Mouse (Mus musculus): ENCODE measurements around the gene Vmn1r28. TPM values are rescaled to one million over a fixed set of nuclear protein-coding genes. Genes with fewer than 3 reads are reported as not detected.
"Not testable (repeated sequence)": the region's sequence is repeated elsewhere in the genome, so short reads cannot be mapped to it uniquely, and the experiment has no call there.

Gene Vmn1r28
- not detected in 2 replicates for total RNA-seq (2017)

DNA sequence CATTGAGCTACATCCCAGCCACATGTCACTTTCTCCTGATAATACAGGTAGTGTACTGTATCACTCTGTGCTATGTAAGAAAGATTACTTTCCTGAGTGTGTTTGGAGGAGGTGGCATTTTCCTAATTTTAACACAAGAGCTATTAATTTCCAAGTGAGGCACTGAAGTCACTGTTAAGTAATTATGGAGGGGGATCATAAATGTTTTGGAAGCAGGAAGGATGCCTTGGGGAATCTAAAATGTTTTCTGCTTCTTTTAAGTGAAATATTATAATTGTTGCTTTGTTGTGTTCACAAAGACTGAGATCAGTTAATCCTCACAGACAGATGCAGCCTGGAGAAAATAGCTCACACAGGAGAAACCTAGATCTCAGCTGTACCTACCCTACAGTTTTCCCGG lies at the start of gene Vmn1r28:
Gene Vmn1r28, plus strand, starts transcription at position 301 of the 400 bp plus-strand sequence.
- ATAC-seq (replicated peaks; ENCODE audit: low read depth, poor library complexity, severe bottlenecking), result no peak

DNA sequence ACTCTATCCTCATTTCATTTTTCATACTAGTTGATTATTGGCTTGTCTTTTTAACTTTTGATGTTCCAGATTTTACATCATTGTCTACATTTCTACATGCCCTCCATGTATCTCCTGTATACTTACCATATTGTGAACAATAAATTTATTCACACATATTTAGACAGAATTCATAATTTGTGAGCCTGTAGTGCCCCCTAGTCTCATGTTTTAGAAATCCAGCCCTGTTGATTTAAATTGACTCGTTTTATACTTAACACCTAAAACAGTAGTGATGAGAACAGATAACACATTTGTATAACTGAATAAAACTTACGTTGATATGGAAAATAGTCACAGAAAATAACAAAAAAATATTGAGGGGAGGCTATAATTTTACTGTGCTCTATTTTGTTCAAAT lies 45.7 kb upstream of the Vmn1r28 start:
- ATAC-seq (replicated peaks; ENCODE audit: low read depth, poor library complexity, severe bottlenecking), result no peak

DNA sequence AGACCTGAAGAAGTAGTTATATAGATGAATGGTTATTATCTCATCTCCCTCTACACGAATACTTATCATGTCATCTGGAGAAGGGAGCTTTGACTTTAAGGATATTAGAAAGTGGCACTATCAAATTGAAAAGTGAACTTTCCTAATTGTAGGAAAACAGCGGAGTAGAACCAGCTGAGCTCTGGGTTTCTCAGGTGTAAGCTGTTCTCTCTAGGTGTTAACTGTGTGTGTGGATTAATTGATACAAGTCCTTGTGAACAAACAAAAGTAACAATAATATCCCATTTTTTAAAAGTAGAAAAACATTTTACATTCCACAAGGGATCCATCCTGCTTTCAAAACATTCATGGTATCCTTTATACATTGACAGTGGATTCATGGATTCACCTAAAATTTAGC lies 43.1 kb upstream of the Vmn1r28 start, which contains the start of gene Vmn1r27:
Gene Vmn1r27, minus strand, starts transcription at position 101 of the 400 bp plus-strand sequence.
- no peak for ATAC-seq (replicated peaks; ENCODE audit: low read depth, poor library complexity, severe bottlenecking)

DNA sequence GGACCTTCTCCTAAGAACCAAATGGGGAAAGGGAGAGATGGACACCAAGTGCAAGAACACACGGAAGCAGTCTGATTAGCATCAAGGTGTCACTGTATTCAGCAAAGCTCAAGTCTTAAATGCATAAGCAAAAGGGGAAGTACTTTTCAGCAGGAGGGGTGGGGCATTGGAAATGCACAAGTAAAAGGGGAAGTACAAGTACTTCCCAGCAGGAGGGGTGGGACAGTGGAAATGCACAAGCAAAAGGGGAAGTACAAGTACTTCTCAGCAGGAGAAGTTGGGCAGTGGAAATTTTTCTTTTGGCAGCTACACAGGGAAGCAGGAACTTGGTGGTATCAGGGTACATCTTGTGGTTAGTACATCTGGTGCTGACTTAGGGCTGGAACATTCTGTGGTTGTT lies 17.8 kb downstream of the Vmn1r28 start:
- ATAC-seq (replicated peaks; ENCODE audit: low read depth, poor library complexity, severe bottlenecking), result not testable (repeated sequence)

DNA sequence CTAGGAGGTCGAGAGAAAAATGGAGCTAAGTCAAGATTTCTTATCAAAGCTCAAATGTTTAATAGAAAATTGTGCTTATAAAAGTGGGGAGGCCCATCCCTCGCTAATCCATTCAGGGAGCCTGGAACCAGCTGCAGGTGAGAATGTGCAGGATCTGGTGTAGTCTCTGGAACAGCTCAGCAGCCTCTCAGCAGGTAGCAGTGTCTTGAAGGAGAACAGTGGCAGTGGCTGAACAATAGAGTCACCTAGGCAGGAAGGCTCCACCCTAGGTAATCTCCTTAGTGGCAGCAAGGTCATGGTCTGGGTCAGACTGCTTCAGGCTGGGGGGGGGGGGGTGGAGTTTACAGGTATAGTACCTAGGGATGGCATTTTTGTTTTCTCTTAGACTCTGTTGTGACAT lies 30.4 kb downstream of the Vmn1r28 start:
- no peak for ATAC-seq (replicated peaks; ENCODE audit: low read depth, poor library complexity, severe bottlenecking)

DNA sequence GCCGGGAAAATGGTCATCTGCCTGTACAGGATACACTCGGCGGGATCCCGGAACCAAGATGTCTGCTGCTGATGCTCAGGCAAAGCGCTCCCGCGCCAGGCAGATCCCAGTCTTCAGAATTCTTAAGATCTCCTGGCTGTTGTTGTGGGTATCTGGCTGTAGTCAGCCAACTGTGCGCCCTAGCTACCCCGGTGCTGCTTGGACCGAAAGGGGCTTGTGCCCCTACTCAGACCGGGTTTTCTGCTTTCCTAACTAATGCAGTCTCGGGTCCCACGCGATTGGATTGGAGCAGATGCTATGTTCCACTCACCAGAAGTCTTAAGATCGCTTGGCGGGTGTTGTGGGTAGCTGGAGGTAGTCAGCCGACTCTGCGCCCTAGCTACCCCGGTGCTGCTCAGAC lies 36.7 kb downstream of the Vmn1r28 start:
- not testable (repeated sequence) for ATAC-seq (replicated peaks; ENCODE audit: low read depth, poor library complexity, severe bottlenecking)

DNA sequence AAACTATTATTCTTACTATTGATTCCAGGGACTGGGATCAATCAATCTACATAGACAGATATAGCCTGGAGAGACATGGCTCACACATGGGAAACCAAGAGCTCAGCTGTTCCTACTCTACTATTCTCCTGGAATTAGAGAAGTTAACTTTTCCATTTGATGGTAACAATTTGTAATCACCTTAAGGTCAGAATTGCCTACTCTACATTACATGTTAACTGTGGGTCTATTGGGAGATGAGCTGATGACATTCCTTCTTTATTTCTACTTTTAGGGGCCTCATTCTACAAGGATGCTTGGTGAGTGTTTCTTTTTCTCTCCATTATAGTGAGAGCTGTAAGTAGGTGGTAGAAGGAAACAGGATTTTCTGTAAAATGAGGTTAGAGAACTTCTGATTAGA lies 39.4 kb downstream of the Vmn1r28 start, which contains the start of gene Vmn1r29:
Gene Vmn1r29, plus strand, starts transcription at position 301 of the 400 bp plus-strand sequence.
- no peak for ATAC-seq (replicated peaks; ENCODE audit: low read depth, poor library complexity, severe bottlenecking)

Other genes starting within 250 kb of the Vmn1r28 start
- gene Vmn1r26, start 246.9 kb upstream of the Vmn1r28 start, total RNA-seq (2017), result not detected in 2 replicates
- not detected in 2 replicates for gene Vmn1r27, start 43.2 kb upstream of the Vmn1r28 start, total RNA-seq (2017)
- gene Vmn1r29, start 39.5 kb downstream of the Vmn1r28 start, total RNA-seq (2017), result not detected in 2 replicates
- not detected in 2 replicates for gene Vmn1r30, start 181.3 kb downstream of the Vmn1r28 start, total RNA-seq (2017)
- gene Vmn1r31, start 213.3 kb downstream of the Vmn1r28 start, total RNA-seq (2017), result not detected in 2 replicates